Mouse (Mus musculus) right cerebral cortex, postnatal 4 days (tissue): ENCODE measurements around the gene Pros1.
A peak's percentile ranks its signal among the peaks of the same experiment; 100 is the strongest.

Experiments used
- DNase-seq: peaks from one replicate; pipeline ENCODE4 v3.0.0-alpha.2; 2022

Gene Pros1

GRCm38 (mm10) chr16:62854191-62855068 is at the start of gene Pros1:
Pros1 (plus strand) TSS chr16:62854307.
- peak; percentile 39 for DNase-seq

- DNase-seq, result no peak
These were observed 49.5 kb upstream of the Pros1 start for GRCm38 (mm10) chr16:62804621-62805020.

- no peak for DNase-seq
These were observed 46.7 kb upstream of the Pros1 start for GRCm38 (mm10) chr16:62807249-62807979.

- no peak for DNase-seq
These were observed 43.3 kb upstream of the Pros1 start for GRCm38 (mm10) chr16:62810855-62811254.

GRCm38 (mm10) chr16:62813790-62814189 is 40.3 kb upstream of the Pros1 start:
- DNase-seq, result no peak

GRCm38 (mm10) chr16:62814491-62814890 is 39.6 kb upstream of the Pros1 start, which contains the start of gene Stx19:
Stx19 (plus strand) TSS chr16:62814676.
- DNase-seq, result no peak

GRCm38 (mm10) chr16:62822472-62822871 is 31.6 kb upstream of the Pros1 start:
- no peak for DNase-seq

- no peak for DNase-seq
These were observed 27.7 kb upstream of the Pros1 start for GRCm38 (mm10) chr16:62826156-62827001.

- no peak for DNase-seq
These were observed 22.1 kb upstream of the Pros1 start for GRCm38 (mm10) chr16:62832027-62832426.

- no peak for DNase-seq
These were observed 21.6 kb upstream of the Pros1 start for GRCm38 (mm10) chr16:62832481-62832880.

- DNase-seq, result no peak
These were observed 19.9 kb upstream of the Pros1 start for GRCm38 (mm10) chr16:62834016-62834735.

- DNase-seq, result no peak
These were observed 8.8 kb upstream of the Pros1 start for GRCm38 (mm10) chr16:62845341-62845740.

- peak; percentile 81 for DNase-seq
These were observed 7.4 kb upstream of the Pros1 start, which contains the start of gene Arl13b for GRCm38 (mm10) chr16:62846498-62847312. Arl13b (minus strand) TSS chr16:62847040.

- no peak for DNase-seq
These were observed 1.4 kb upstream of the Pros1 start for GRCm38 (mm10) chr16:62852464-62853252.

- DNase-seq, result no peak
These were observed 438 bp upstream of the Pros1 start for GRCm38 (mm10) chr16:62853611-62854126.

- DNase-seq, result no peak
These were observed 1.3 kb downstream of the Pros1 start for GRCm38 (mm10) chr16:62855385-62855784.

- DNase-seq, result no peak
These were observed 2.2 kb downstream of the Pros1 start for GRCm38 (mm10) chr16:62856273-62856672.

GRCm38 (mm10) chr16:62857498-62857897 is 3.4 kb downstream of the Pros1 start:
- no peak for DNase-seq

GRCm38 (mm10) chr16:62858018-62858417 is 3.9 kb downstream of the Pros1 start:
- DNase-seq, result no peak

- no peak for DNase-seq
These were observed 6.0 kb downstream of the Pros1 start for GRCm38 (mm10) chr16:62860140-62860539.
